Mouse (Mus musculus) hindbrain, embryonic 13.5 days (tissue): ENCODE data around the gene Rdh1. TPM values are rescaled to one million over a fixed set of nuclear protein-coding genes. Genes with fewer than 3 reads are reported as not detected.
"Not testable (repeated sequence)": the region's sequence is repeated elsewhere in the genome, so short reads cannot be mapped to it uniquely, and the experiment has no call there.

Source experiments
- ATAC-seq: fragments of 200-750 bp; cut with Nextera tagmentation; 2 replicates; pipeline ENCODE4 v1.8.0; 2017; ENCODE audit warnings: moderate TSS enrichment; ENCODE audit not compliant: low FRiP score
- H3K27ac ChIP-seq: fragments of 300-500 bp; sonication (generic); 2 replicates; pipeline ENCODE4 v1.5.1; 2015; ENCODE audit warnings: inconsistent platforms, mild to moderate bottlenecking, moderate library complexity
- H3K27me3 ChIP-seq: fragments of 300-500 bp; sonication (generic); 2 replicates; pipeline ENCODE4 v1.6.1; 2015; ENCODE audit warnings: mild to moderate bottlenecking, inconsistent platforms
- H3K36me3 ChIP-seq: fragments of 300-500 bp; sonication (generic); 2 replicates; pipeline ENCODE4 v1.6.1; 2015; ENCODE audit warnings: mild to moderate bottlenecking, inconsistent platforms
- H3K4me1 ChIP-seq: fragments of 300-500 bp; sonication (generic); replicated peaks from 2 replicates; pipeline ENCODE4 v1.6.1; 2015; ENCODE audit warnings: inconsistent platforms
- H3K4me2 ChIP-seq: fragments of 300-500 bp; sonication (generic); 2 replicates; pipeline ENCODE4 v1.6.1; 2015; ENCODE audit warnings: inconsistent platforms, mild to moderate bottlenecking, moderate library complexity
- H3K4me3 ChIP-seq: fragments of 300-500 bp; sonication (generic); 2 replicates; pipeline ENCODE4 v1.5.1; 2015; ENCODE audit warnings: mild to moderate bottlenecking, inconsistent platforms
- H3K9ac ChIP-seq: fragments of 300-500 bp; sonication (generic); 2 replicates; pipeline ENCODE4 v1.6.1; 2015; ENCODE audit warnings: mild to moderate bottlenecking, inconsistent platforms
- H3K9me3 ChIP-seq: fragments of 300-500 bp; sonication (generic); 2 replicates; pipeline ENCODE4 v1.6.1; 2016; ENCODE audit warnings: inconsistent platforms
- WGBS: fragments of 180-500 bp; shearing (Covaris S2); methylation state at CpG from one replicate; pipeline ENCODE4 v1.1.7; 2015; 5-methylcytosine and 5-hydroxymethylcytosine counted together
- polyA plus RNA-seq: library from polyadenylated mRNA; unstranded; fragments of >200 nt; fragmentation: Nextera tagmentation; extraction: Ambion mirVana; gene quantifications from 2 replicates; pipeline ENCODE4 v1.2.1, GENCODE M21; 2015

The Rdh1 gene
- polyA plus RNA-seq, 1 experiment from 2014 or later, result not detected

GRCm38 (mm10) chr10:127801612-127802011 lies 42.1 kb downstream of the Rdh1 start:
- no peak for ATAC-seq
- peaks cover 3% of the 10 kb centered on the region for H3K9me3 ChIP-seq
- WGBS, result 88% methylated on average over 2 of the region's 2 CpGs
- H3K27me3 ChIP-seq, result no peaks in the 10 kb centered on the region
- H3K4me3 ChIP-seq, result no peak overlapping the region
- H3K4me2 ChIP-seq, result no peak overlapping the region
- no peak overlapping the region for H3K9ac ChIP-seq
- H3K36me3 ChIP-seq, result no peaks in the 10 kb centered on the region
- H3K4me1 ChIP-seq, result no peaks in the 10 kb centered on the region
- H3K27ac ChIP-seq, result no peak overlapping the region

GRCm38 (mm10) chr10:127802236-127802635 lies 42.7 kb downstream of the Rdh1 start:
- ATAC-seq, result no peak
- H3K36me3 ChIP-seq, result no peaks in the 10 kb centered on the region
- no peaks in the 10 kb centered on the region for H3K27me3 ChIP-seq
- 83% methylated on average over 5 of the region's 5 CpGs for WGBS
- H3K4me2 ChIP-seq, result no peak overlapping the region
- no peak overlapping the region for H3K27ac ChIP-seq
- H3K9ac ChIP-seq, result no peak overlapping the region
- H3K4me1 ChIP-seq, result no peaks in the 10 kb centered on the region
- no peak overlapping the region for H3K4me3 ChIP-seq
- no peaks in the 10 kb centered on the region for H3K9me3 ChIP-seq

GRCm38 (mm10) chr10:127804416-127804815 lies 44.9 kb downstream of the Rdh1 start:
- no peak for ATAC-seq
- Histone ChIP-seq H3K4me3 (no peak overlapping the region), H3K36me3 (no peaks in the 10 kb centered on the region), H3K9me3 (no peaks in the 10 kb centered on the region), H3K9ac (no peak overlapping the region), H3K4me2 (no peak overlapping the region), H3K4me1 (no peaks in the 10 kb centered on the region), H3K27me3 (no peaks in the 10 kb centered on the region), H3K27ac (no peak overlapping the region)
- WGBS, result 58% methylated on average over 7 of the region's 7 CpGs

DNA sequence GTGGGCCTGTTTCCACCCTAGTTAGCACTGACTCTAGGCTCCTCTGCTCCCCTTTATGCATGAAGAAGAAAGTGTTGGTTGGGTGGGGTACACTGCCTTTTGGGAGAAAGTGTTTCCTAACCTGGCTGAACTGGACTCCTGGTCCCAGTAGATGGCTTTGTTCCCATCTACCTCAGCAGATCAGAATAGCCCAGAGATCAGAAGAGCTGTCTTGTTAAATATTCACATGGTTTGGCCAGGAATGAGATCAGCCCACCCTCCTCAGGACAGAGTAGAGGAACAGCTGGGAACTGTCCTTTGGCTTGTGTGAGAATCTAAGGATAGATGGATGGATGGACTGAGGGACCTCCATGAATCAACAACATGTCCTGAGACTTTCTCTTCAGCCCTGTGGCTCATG lies 56.4 kb downstream of the Rdh1 start:
- H3K27me3 ChIP-seq, result no peaks in the 10 kb centered on the region
- H3K36me3 ChIP-seq, result no peaks in the 10 kb centered on the region
- H3K27ac ChIP-seq, result no peak overlapping the region
- H3K9me3 ChIP-seq, result peaks cover 10% of the 10 kb centered on the region
- H3K4me1 ChIP-seq, result no peaks in the 10 kb centered on the region
- H3K4me2 ChIP-seq, result no peak overlapping the region
- H3K9ac ChIP-seq, result no peak overlapping the region
- no peak for ATAC-seq
- no peak overlapping the region for H3K4me3 ChIP-seq

- H3K4me1 ChIP-seq, H3K36me3 ChIP-seq, ATAC-seq, H3K27ac ChIP-seq, H3K27me3 ChIP-seq, H3K4me2 ChIP-seq, H3K9ac ChIP-seq, H3K4me3 ChIP-seq: not testable (repeated sequence)
- peaks cover 12% of the 10 kb centered on the region for H3K9me3 ChIP-seq
- WGBS, result 88% methylated on average over 4 of the region's 4 CpGs
These were observed 57.9 kb downstream of the Rdh1 start for GRCm38 (mm10) chr10:127817268-127817910.

Other genes starting within 250 kb of the Rdh1 start
- gene Ndufa4l2, start 244.8 kb upstream of the Rdh1 start, polyA plus RNA-seq, result 13.4 and 15.5 TPM in 2 replicates
- gene Shmt2, start 237.3 kb upstream of the Rdh1 start, polyA plus RNA-seq, result 52.7 and 57.5 TPM in 2 replicates
- gene Nxph4, start 225.2 kb upstream of the Rdh1 start, polyA plus RNA-seq, result 139 and 176 TPM in 2 replicates
- 101 and 108 TPM in 2 replicates for gene Lrp1, start 138.6 kb upstream of the Rdh1 start, polyA plus RNA-seq
- gene Stat6, start 116.7 kb upstream of the Rdh1 start, polyA plus RNA-seq, result 4.9 and 5.0 TPM in 2 replicates
- gene Nemp1, start 92.8 kb upstream of the Rdh1 start, polyA plus RNA-seq, result 3.9 and 4.0 TPM in 2 replicates
- 2.3 and 3.3 TPM in 2 replicates for gene Nab2, start 91.2 kb upstream of the Rdh1 start, polyA plus RNA-seq
- 0.43 and 0.74 TPM in 2 replicates for gene Myo1a, start 54.6 kb upstream of the Rdh1 start, polyA plus RNA-seq
- gene Tac2, start 35.2 kb upstream of the Rdh1 start, polyA plus RNA-seq, result not detected in 2 replicates
- gene Zbtb39, start 20.2 kb upstream of the Rdh1 start, polyA plus RNA-seq, result 3.7 and 3.8 TPM in 2 replicates
- 0.81 and 0.83 TPM in 2 replicates for gene Gpr182, start 8.0 kb upstream of the Rdh1 start, polyA plus RNA-seq
- not detected in 2 replicates for gene Rdh16f1, start 66 bp downstream of the Rdh1 start, polyA plus RNA-seq
- 0.13 and 0.16 TPM in 2 replicates for gene Rdh9, start 16.7 kb downstream of the Rdh1 start, polyA plus RNA-seq
- not detected in 2 replicates for gene Rdh16, start 41.4 kb downstream of the Rdh1 start, polyA plus RNA-seq
- not detected in 2 replicates for gene Rdh19, start 90.2 kb downstream of the Rdh1 start, polyA plus RNA-seq
- gene Rdh16f2, start 106.8 kb downstream of the Rdh1 start, polyA plus RNA-seq, result not detected in 2 replicates
- not detected in 2 replicates for gene Rdh7, start 129.1 kb downstream of the Rdh1 start, polyA plus RNA-seq
- not detected in 2 replicates for gene Sdr9c7, start 138.8 kb downstream of the Rdh1 start, polyA plus RNA-seq
- gene Hsd17b6, start 247.9 kb downstream of the Rdh1 start, polyA plus RNA-seq, result not detected in 2 replicates